Mouse (Mus musculus) retina, postnatal 7 days (tissue): ENCODE data around the gene Sort1.

Source experiments
- DNase-seq: peaks from one replicate; pipeline ENCODE4 v3.0.0-alpha.2; 2012; ENCODE audit warnings: low read depth, low spot score

Gene Sort1

GRCm38 (mm10) chr3:108327916-108328315, 44.0 kb downstream of the Sort1 start:
- no peak for DNase-seq

GRCm38 (mm10) chr3:108328441-108328841, 44.6 kb downstream of the Sort1 start:
- no peak for DNase-seq

- DNase-seq: no peak
Measured at GRCm38 (mm10) chr3:108330812-108331211, 46.9 kb downstream of the Sort1 start.

- no peak for DNase-seq
Measured at GRCm38 (mm10) chr3:108336878-108337277, 53.0 kb downstream of the Sort1 start.

- DNase-seq: no peak
Measured at GRCm38 (mm10) chr3:108341040-108341439, 57.2 kb downstream of the Sort1 start.

GRCm38 (mm10) chr3:108342185-108342584, 58.3 kb downstream of the Sort1 start:
- no peak for DNase-seq

DNA sequence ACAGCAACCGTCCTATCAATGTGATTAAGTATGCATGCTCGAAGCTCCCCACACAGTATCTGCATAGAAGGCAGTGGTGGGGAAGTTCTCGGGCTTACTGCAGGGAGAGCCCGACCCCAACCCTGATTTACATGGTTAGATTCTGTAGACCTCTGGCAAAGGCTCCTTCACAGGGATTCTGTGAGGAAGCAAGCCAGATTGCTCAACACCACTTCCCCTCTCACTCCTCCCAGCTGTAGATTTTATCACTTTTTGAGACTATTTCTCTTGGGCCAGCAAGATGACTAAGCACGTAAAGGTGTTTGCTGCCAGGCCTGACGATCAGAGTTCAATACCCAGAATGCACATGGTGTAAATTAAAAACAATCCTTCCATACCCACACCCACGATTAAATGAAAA, 62.0 kb downstream of the Sort1 start:
- DNase-seq: no peak

- no peak for DNase-seq
Measured at GRCm38 (mm10) chr3:108348376-108348775, 64.5 kb downstream of the Sort1 start.

- no peak for DNase-seq
Measured at GRCm38 (mm10) chr3:108355245-108355644, 71.4 kb downstream of the Sort1 start.

GRCm38 (mm10) chr3:108357051-108357450, 73.2 kb downstream of the Sort1 start:
- no peak for DNase-seq

- no peak for DNase-seq
Measured at GRCm38 (mm10) chr3:108358445-108358844, 74.6 kb downstream of the Sort1 start.

GRCm38 (mm10) chr3:108360894-108361293, 77.0 kb downstream of the Sort1 start:
- no peak for DNase-seq

GRCm38 (mm10) chr3:108363626-108364025, 79.7 kb downstream of the Sort1 start:
- peak; percentile 44 for DNase-seq

DNA sequence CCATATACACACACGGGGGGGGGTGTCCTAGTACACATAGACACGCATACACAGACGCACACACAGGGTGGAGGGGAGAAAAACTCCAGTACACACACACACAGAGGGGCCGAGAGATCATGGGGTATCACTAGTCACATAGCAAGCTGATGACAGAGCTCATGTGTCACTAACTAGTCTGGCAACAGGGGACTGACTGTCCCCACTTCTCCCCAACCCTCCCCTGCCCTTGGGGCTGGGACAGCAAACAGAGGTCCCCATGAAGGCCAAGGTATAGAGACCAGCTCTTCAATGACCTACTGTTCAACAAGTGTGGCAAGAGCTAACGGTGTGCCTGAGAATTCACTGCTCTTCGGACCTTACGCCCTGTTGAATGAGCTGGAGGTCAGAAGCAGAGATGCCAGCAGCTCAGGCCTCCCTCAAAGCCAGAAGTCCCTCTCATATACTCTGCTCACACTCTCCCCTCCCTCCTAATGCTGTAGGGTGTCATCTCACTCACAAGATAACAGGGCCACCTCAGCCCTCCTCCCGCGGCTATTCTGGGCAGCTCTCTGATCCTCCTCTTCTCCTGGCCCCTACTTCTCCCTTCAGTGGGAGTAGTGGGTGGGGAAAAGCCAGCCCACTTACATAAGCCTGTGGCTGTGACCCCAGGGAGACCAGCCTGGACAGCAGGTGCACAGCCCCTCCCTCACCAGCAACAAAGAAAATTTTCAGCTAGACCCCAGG, 80.6 kb downstream of the Sort1 start, which contains the start of gene Mybphl:
Gene Mybphl, plus strand, starts transcription at position 642 of the 726 bp plus-strand sequence.
- DNase-seq: peak; percentile 3

DNA sequence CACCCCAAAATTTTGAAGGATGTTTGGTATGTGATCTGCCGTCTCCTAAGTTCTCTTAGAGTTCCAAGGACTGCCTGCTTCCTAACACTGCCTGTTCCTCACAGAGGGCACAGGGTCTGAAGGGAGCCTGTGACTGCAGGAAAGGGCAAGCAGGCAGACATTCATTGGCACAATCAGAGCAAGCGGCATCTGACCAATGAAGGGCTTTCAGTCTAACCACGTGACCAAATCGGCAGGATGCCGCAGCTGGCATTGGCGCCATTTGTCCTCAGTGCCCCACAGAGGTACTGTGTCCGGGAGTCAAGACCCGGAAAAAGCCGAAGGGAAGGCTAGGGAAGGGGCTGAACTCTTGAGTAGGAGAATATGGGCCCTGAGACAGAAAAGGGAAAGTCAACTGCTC, 83.3 kb downstream of the Sort1 start:
- no peak for DNase-seq

GRCm38 (mm10) chr3:108367828-108368227, 83.9 kb downstream of the Sort1 start:
- DNase-seq: no peak

DNA sequence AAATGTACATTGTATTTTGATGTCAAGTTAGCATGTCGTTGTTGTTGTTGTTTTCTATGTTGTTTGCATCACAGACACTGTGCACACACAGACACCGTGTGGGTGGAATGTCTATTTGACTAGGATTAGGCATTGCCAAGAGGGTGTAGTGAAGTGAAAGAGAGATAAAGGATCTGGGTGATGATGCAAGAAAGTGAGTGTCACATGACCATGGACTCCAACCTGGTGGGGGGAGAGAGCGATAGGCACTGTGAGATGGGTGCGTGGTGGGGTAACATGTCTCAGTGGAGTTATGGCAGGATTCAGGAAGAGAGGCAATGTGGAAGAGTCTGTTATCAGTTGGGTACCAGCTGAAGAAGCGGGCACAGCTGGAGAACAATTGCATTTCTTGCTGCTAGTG, 84.8 kb downstream of the Sort1 start:
- no peak for DNase-seq

DNA sequence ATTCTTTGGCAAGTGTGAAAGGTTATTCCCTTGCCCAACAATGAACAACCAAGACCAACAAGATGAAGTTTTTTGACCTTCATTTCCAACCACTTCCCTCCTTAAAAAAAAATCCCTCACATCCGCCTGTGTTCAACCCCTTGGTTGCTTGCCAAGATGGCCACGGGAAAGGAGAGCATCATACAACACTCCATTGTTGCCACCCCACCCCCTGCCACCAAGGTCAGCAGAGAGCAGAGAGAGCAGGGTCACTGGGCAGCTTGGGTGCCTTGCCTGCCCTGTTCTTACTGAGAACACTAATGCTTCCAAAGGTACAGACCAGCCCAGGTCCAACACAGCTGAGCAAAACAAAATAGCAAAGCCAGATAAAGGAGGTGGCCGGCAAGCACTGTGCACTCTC, 88.4 kb downstream of the Sort1 start:
- no peak for DNase-seq

DNA sequence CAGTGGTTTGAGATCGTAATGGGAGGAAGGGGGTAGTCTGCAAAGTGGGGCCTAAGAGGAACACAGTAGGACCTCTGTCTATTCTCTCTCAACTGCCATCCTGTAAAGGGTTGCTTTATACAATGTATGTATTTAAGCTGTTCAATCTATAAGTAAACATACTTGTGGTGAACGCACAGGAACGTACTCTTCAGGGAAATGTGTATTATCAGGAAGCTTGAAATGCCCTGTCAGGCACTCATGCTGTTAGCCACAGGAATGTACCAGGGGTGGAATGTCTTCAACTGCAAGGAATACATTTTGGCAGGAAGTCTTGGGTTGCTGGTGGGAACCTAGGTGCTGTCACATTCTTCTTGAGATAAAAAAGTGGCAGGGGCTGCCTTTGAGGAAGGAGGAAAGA, 88.8 kb downstream of the Sort1 start:
- no peak for DNase-seq

DNA sequence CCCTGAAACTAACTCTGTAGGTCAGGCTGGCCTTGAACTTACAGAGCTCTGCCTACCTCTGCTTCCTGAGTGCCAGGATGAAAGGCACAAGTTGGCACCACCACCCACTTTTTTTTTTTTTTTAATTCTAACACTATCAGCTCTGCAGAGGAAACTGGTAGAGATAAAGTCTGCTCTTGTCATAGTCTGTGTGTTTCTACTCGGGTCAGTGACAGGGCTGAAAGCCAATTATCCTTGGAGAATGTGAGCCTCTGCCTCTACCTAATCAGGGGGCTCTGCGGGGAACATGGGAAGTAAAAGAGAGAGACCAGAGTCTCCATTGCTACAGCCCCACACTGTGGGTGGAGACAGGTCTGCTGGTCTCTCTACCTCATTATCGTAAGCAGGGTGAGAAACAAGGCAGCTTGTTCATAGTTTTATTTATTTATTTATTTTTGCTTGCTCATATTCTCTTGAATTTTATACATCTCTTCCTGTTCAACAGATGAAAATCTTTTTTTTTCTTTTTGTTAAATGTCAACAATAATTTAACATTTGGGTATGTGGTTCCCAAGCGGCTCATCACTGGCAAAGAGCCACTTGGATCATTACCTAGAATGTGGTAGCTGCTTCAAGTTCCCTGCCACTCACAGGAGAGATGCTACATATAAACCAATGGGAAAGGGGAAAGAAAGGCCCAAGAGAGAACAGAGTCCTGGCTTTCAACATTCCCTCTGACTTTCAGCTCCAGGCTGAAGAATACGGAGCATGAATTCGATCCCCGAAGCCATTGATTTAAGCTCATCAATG, 95.2 kb downstream of the Sort1 start:
- DNase-seq: no peak

DNA sequence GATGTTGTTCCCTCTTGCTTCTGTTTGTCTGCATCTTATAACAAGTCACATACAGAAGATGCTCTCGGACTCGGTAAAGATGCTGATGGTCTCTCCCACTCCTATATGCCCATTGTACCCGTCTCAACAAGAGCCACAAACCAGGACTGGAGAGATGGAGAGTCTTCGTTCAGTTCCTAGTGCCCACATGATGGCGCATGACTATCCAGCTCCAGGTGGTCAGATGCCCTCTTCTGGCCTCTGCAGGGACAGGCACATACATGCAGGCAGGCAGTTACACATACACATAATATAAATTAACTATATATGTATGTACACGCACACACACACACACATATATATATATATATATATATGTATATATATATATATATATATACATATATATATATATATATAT, 96.8 kb downstream of the Sort1 start:
- DNase-seq: no peak

DNA sequence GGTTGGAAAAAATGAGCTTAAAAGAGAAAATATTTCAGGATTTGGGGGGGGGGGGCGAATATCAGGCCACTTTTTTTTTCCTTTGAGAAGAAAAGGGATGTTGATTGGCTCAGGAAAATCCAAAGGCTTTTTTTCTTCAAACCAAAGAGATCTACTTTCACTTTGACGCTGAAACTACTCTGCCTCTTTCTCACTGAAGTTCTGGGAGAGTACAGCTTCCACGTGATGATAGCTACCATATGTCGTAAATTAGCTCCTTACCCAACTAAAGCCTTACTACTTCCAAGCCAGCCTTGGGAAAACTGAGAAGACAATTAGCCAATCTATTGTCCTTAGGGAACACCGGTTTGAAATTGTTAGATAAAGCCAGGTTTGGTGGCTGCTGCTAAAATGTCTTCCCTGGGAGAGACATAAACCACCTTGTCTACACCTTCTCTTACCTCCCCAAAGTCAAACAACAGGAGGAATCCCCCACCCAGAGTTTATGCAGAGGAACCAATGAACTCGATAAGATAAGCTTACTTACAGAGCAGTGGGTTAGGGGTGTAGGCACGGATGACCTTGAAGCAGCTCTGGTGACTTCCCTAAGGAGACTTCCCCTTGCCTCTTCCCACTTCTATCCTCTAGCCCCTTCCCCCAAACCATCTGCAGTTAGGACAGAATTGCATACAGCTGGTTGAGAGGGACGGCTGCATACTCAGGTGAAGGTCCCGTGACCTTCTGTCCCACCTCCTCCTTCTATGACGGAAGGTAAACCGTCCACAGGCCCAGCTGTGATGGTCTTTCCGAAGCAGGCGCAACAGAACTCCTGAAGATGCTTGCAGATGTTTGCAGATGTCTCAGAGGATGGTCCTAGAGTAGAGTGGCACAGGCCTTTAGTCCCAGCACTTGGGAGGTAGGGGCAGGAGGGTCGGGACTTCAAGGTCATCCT, 98.3 kb downstream of the Sort1 start:
- no peak for DNase-seq
